Mouse (Mus musculus) ES-Bruce4 (cell line): ENCODE results near the gene Ccnk.

Source experiments
- CTCF ChIP-seq: IDR thresholded peaks from one replicate; pipeline ENCODE4 v1.8.1; 2011; ENCODE audit warnings: low read depth, low read length
- POLR2A ChIP-seq: IDR thresholded peaks from one replicate; pipeline ENCODE4 v1.8.1; 2011; ENCODE audit warnings: low read length; ENCODE audit not compliant: insufficient read depth

DNA sequence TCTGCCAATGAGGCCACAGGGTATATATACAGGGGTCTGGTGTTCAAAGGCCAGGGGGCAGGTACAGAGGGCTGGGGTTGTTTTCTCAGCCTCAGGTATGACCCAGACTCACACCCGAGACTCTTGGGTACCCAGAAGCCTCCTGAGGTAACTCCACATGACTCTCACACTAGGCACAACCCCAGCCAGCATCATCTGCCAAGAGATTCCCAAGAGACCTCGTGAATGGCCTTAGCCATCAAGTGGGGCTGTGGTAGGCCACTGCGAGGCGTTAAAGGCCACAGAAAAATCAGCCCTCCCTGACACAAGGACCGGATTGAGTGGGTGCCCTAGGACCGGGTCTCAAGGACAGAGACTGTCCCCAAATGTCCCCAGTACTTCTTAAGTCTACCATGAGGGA, 33.1 kb downstream of the Ccnk start:
- TF ChIP-seq POLR2A (no peak), CTCF (no peak)
